Mouse (Mus musculus): Measurements from ENCODE around the gene Sorl1.
A peak's percentile ranks its signal among the peaks of the same experiment; 100 is the strongest.

The Sorl1 gene

GRCm38 (mm10) chr9:41951472-41952129 lies 172.5 kb downstream of the Sorl1 start:
- DNase-seq (ENCODE audit: low spot score): no peak

GRCm38 (mm10) chr9:41950991-41951451 lies 173.1 kb downstream of the Sorl1 start:
- DNase-seq (ENCODE audit: low spot score): peak; percentile 89

GRCm38 (mm10) chr9:41950109-41950990 lies 173.7 kb downstream of the Sorl1 start:
- DNase-seq (ENCODE audit: low spot score): peak; percentile 89

GRCm38 (mm10) chr9:41949476-41949875 lies 174.6 kb downstream of the Sorl1 start:
- no peak for DNase-seq (ENCODE audit: low spot score)

GRCm38 (mm10) chr9:41944964-41945363 lies 179.1 kb downstream of the Sorl1 start:
- no peak for DNase-seq (ENCODE audit: low spot score)

- no peak for DNase-seq (ENCODE audit: low spot score)
These were observed 181.0 kb downstream of the Sorl1 start for GRCm38 (mm10) chr9:41942970-41943635.

- DNase-seq (ENCODE audit: low spot score): no peak
These were observed 183.7 kb downstream of the Sorl1 start for GRCm38 (mm10) chr9:41940311-41940853.

GRCm38 (mm10) chr9:41938449-41938848 lies 185.6 kb downstream of the Sorl1 start:
- peak; percentile 44 for DNase-seq (ENCODE audit: low spot score)

GRCm38 (mm10) chr9:41937967-41938348 lies 186.1 kb downstream of the Sorl1 start:
- peak; percentile 83 for DNase-seq (ENCODE audit: low spot score)

GRCm38 (mm10) chr9:41937341-41937966 lies 186.6 kb downstream of the Sorl1 start:
- DNase-seq (ENCODE audit: low spot score): peak; percentile 53

GRCm38 (mm10) chr9:41936598-41936997 lies 187.5 kb downstream of the Sorl1 start:
- peak; percentile 84 for DNase-seq (ENCODE audit: low spot score)

GRCm38 (mm10) chr9:41935979-41936378 lies 188.1 kb downstream of the Sorl1 start:
- DNase-seq (ENCODE audit: low spot score): no peak

GRCm38 (mm10) chr9:41935373-41935971 lies 188.6 kb downstream of the Sorl1 start:
- DNase-seq (ENCODE audit: low spot score): peak; percentile 19

GRCm38 (mm10) chr9:41934848-41935372 lies 189.2 kb downstream of the Sorl1 start:
- DNase-seq (ENCODE audit: low spot score): no peak

GRCm38 (mm10) chr9:41929986-41930385 lies 194.1 kb downstream of the Sorl1 start:
- no peak for DNase-seq (ENCODE audit: low spot score)

GRCm38 (mm10) chr9:41925721-41926120 lies 198.4 kb downstream of the Sorl1 start:
- DNase-seq (ENCODE audit: low spot score): no peak

- peak; percentile 17 for DNase-seq (ENCODE audit: low spot score)
These were observed 200.0 kb downstream of the Sorl1 start for GRCm38 (mm10) chr9:41924140-41924539.

GRCm38 (mm10) chr9:41922416-41922815 lies 201.7 kb downstream of the Sorl1 start:
- no peak for DNase-seq (ENCODE audit: low spot score)

GRCm38 (mm10) chr9:41918657-41919380 lies 205.3 kb downstream of the Sorl1 start:
- no peak for DNase-seq (ENCODE audit: low spot score)

- DNase-seq (ENCODE audit: low spot score): no peak
These were observed 205.9 kb downstream of the Sorl1 start for GRCm38 (mm10) chr9:41918155-41918554.
